Mouse (Mus musculus) kidney, adult 10 weeks (tissue): ENCODE results near the gene Proz. TPM values are rescaled to one million over a fixed set of nuclear protein-coding genes. Genes with fewer than 3 reads are reported as not detected.

Experiments
- polyA plus RNA-seq: library from polyadenylated mRNA; stranded (reverse); fragments of 350-450 nt; fragmentation: Illumina TruSeq; extraction: RNeasy Lipid Tissue Mini Kit (QIAGEN cat#74804); gene quantifications from one replicate; pipeline ENCODE4 v1.2.3, GENCODE M21; 2014; ENCODE audit warnings: low read depth, low replicate concordance

Proz gene
- 1.9 TPM for polyA plus RNA-seq

GRCm38 (mm10) chr8:13060441-13061150, at the start of gene Proz:
Gene Proz (plus strand): TSS chr8:13060914.

DNA sequence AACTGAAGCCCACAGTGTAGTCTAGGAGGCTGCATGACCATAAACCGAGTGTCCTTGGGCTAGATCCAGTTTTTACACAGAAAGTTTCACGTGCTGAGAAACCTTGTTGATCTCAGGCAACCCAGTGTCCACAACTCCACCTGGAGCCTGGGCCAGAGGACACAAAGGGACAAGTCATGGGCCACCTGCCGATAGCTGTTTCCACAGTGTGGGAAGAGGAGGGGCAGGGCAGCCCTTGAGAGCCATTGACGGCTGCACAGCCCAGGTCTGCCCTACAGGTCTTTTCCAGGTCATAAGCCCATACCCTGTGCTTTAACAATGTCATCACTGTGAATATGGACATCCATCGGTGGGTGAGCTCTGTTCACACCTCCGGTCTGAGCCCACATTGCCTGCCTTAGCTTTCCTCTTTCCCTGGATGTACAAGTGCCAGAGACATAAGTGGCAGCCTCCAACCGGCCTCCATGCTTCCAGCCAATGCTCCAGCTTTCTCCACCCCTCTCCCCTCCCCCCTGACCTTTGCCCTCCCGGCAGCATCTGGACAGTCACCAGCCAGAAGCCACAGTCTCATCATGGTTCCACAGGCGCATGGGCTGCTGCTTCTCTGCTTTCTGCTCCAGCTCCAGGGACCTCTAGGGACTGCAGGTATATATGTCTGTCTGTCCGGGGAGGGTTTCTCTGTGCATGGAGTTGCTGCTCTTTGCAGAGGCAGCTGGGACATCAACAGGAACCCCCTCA, 35.1 kb upstream of the Proz start, which contains the start of gene F7:
Gene F7 (plus strand): TSS at position 548 of the 738 bp plus-strand sequence.

DNA sequence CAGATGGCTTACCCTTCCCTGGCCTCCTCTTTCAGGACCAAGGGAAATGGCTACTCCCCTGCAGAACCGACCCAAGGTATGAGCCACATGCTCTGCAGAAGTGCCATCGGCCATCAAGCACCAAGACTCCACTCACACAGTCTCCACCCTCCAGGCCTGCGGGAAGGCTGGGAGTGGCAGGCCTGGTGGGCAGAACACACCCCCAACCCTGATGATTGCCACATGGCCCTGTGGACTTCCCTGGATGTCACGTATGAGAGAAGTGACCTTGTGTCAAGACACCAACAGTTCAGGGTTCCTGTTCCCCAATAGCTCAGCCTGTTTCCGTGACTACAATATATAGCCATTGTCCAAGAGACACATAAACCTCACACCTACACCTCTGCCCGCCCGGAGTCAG, 23.7 kb upstream of the Proz start, which contains the start of gene F10:
Gene F10 (plus strand): TSS at position 294 of the 400 bp plus-strand sequence.

GRCm38 (mm10) chr8:13105087-13105881, 44.6 kb downstream of the Proz start, which contains the start of the genes Pcid2 and Cul4a:
Gene Pcid2 (minus strand): TSS chr8:13105459.
Gene Cul4a (plus strand): TSS chr8:13105621.

Other genes with a start within 250 kb of the Proz start
- 7.0 TPM for gene Mcf2l, start 187.1 kb upstream of the Proz start, polyA plus RNA-seq
- gene F7, start 34.9 kb upstream of the Proz start, polyA plus RNA-seq = not detected
- not detected for gene F10, start 23.6 kb upstream of the Proz start, polyA plus RNA-seq
- gene Pcid2, start 44.5 kb downstream of the Proz start, polyA plus RNA-seq = 5.5 TPM
- 78.7 TPM for gene Cul4a, start 44.7 kb downstream of the Proz start, polyA plus RNA-seq
- gene Lamp1, start 98.2 kb downstream of the Proz start, polyA plus RNA-seq = 982 TPM
- 31.4 TPM for gene Grtp1, start 139.7 kb downstream of the Proz start, polyA plus RNA-seq
- not detected for gene Adprhl1, start 193.2 kb downstream of the Proz start, polyA plus RNA-seq
- gene Dcun1d2, start 227.2 kb downstream of the Proz start, polyA plus RNA-seq = 12.2 TPM
- 37.4 TPM for gene Tmco3, start 227.3 kb downstream of the Proz start, polyA plus RNA-seq